Mouse (Mus musculus): ENCODE data around the gene Tmem198. TPM values are rescaled to one million over a fixed set of nuclear protein-coding genes. Genes with fewer than 3 reads are reported as not detected.

Gene Tmem198
- polyA plus RNA-seq, 1 experiment from 2014 or later: 40.9 TPM

DNA sequence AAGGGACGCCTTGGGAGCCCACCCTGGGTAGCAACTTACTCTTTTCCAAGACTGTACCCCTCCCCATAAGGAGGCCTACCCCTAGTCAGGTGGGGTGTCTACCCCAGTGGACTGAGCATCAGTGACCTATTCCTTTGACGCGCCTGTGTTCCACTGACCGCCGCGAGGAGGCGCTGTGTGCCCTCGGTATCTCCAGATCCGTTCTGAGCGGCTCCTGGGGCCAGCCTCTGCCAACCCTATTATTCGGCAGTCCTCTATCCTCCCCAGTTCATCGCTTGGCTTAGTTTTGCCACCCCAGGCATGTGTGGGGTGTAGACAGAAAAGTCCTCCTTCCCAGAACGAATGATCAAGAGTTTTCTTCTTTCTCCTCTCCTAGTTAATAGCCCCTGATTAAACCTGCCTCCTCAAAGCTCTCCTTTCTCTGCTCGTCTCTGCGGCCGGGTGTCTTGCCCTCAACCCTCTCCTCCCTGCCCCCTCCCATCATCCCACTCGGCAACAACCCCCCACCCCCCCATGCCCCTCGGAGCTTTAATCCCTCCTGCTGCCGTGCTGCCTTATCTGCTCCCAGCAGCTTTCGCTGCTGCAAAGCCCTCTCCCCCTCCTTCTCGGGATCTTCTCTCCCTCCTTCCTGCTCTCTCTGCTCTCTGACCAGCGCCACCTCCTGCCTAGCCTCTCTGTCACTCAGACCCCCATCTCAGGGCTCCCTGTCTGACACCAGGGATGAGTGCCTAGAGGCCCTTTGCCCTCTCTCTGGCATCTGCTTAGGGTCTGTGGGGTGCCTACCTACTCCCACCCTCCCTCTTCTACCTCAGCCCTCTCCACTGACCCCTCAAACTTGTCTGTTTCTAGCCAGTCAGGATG is 33.4 kb upstream of the Tmem198 start:
- no peak overlapping the region for H3K4me3 ChIP-seq
- peaks cover 21% of the 10 kb centered on the region for H3K27me3 ChIP-seq
- peaks cover 97% of the 10 kb centered on the region for H3K4me1 ChIP-seq (replicated peaks)
- H3K36me3 ChIP-seq: no peaks in the 10 kb centered on the region
- WGBS: 2% methylated on average over 22 of the region's 22 CpGs
- peak overlapping the region; percentile 92 for H3K27ac ChIP-seq (replicated peaks)
- no peaks in the 10 kb centered on the region for H3K9me3 ChIP-seq
- peak; percentile 10; the same call in 1 of the 2 replicates for ATAC-seq (ENCODE audit: low read depth)
- peak overlapping the region; percentile 71 for H3K4me2 ChIP-seq
- H3K9ac ChIP-seq: peak overlapping the region; percentile 60

DNA sequence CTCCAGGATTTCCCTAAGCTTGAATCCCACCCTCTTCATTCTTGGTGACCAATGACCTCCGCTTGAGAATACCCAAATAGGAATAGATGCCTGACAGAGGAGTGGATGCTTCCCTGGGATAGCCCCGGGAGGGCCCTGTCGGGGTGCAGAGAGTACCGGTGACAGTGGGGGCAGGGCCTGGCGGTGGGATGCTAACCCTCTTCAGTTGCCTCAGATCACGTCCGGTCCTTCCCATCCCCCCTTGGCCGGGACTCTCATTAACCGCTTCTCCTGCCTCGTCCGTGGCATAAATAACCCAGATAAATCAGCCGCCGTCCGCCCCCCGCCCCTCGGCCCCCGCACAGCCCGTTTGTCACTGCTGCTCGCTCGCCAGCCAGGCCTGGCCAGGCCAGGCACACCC is 32.7 kb upstream of the Tmem198 start:
- Histone ChIP-seq H3K4me3 (no peak overlapping the region), H3K4me2 (peak overlapping the region; percentile 71), H3K9me3 (no peaks in the 10 kb centered on the region), H3K9ac (peak overlapping the region; percentile 60), H3K27ac (replicated peaks) (peak overlapping the region; percentile 92), H3K36me3 (no peaks in the 10 kb centered on the region), H3K4me1 (replicated peaks) (peaks cover 100% of the 10 kb centered on the region), H3K27me3 (peaks cover 28% of the 10 kb centered on the region)
- WGBS: 2% methylated on average over 19 of the region's 20 CpGs
- peak; percentile 6; the same call in 1 of the 2 replicates for ATAC-seq (ENCODE audit: low read depth)

DNA sequence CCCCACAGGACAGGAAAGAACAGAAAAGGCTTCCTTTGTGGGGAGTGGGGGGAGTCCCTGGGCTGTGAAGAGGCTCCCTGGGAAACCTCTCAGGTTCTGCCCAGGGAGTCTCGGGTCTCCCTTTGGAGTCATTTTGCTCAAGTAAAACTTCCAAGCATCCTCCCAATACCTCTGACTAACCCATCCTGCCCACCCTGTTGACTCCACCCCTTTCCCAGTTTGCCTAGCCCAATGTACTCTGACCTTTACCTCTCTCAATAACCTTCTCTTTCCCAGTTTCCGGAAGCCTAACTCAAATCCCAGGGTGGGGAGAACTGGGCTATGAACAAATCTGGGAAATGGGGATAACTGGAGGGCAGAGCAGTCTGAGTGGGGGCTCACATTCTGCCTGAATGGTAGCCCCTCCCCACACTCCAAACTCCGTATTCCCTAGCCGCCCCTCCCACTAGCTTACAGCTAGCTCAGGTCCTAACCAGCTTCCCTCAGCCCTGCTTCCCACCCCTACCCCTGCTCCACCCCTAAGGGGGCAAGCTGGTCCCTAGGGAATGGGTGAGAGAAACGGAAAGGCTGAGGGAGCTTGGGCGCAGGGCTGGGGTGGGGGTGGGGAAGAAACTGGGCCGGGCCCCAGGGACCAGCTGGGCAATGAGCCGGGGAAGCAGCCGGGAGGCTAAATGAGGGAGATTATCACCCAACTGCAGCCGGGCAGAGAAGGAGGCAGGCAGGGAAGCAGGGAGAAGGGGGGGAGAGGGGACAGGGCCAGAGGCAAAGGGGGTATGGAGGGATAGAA is 31.9 kb upstream of the Tmem198 start:
- H3K27me3 ChIP-seq: peaks cover 36% of the 10 kb centered on the region
- 0 out of 2 replicates have a peak overlapping the region, but pooled peaks have one; percentile 2 for H3K4me3 ChIP-seq
- H3K27ac ChIP-seq (replicated peaks): peak overlapping the region; percentile 92
- no peak for ATAC-seq (ENCODE audit: low read depth)
- H3K9ac ChIP-seq: peak overlapping the region; percentile 58
- H3K4me1 ChIP-seq (replicated peaks): peaks cover 100% of the 10 kb centered on the region
- 6% methylated on average over 10 of the region's 10 CpGs for WGBS
- no peaks in the 10 kb centered on the region for H3K9me3 ChIP-seq
- peak overlapping the region; percentile 71 for H3K4me2 ChIP-seq
- no peaks in the 10 kb centered on the region for H3K36me3 ChIP-seq

DNA sequence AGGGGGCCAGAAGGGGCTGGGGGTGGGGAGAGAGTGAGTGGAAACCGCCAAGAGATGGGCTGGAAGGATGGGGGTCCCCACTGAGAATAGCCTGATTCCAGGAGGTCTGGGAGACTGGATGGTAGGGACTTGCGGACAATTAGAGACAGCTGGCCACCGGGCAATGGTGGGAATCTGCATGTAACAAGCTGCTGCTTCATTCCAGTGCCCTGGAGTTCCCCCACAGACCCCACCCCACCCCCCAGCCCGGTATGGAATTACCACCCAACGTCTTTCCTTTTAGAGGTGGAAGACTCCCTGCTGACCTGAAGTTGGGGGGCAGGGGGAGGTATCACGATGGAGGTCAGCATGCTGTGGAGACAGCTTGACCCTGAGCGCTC is 31.3 kb upstream of the Tmem198 start:
- Histone ChIP-seq H3K9me3 (no peaks in the 10 kb centered on the region), H3K4me3 (peak overlapping the region; percentile 8; the same call in 1 of the 2 replicates), H3K27me3 (peaks cover 38% of the 10 kb centered on the region), H3K27ac (replicated peaks) (peak overlapping the region; percentile 92), H3K4me1 (replicated peaks) (peaks cover 100% of the 10 kb centered on the region), H3K9ac (peak overlapping the region; percentile 58), H3K4me2 (peak overlapping the region; percentile 71), H3K36me3 (no peaks in the 10 kb centered on the region)
- WGBS: 2% methylated on average over 7 of the region's 7 CpGs
- ATAC-seq (ENCODE audit: low read depth): no peak

DNA sequence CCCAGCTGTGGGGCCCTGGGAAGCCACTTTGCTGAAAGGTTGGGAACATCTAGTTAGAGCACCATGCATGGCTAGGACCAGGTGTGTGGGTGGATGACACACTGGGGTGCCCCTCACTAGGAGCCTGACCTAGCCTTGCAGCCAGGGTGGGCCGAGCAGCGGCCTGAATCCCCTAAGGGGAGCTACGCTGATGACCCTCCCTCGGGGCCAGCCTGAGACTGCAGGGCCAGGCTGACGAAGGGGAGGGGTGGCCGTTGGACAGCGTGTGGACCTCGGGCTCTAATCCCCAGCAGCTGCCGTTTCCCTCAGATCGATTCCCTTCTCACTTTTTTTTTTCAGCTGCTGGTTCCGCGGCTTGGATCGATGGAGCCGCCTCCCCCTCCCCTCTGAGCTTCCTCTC is 30.4 kb upstream of the Tmem198 start:
- H3K27ac ChIP-seq (replicated peaks): peak overlapping the region; percentile 64

DNA sequence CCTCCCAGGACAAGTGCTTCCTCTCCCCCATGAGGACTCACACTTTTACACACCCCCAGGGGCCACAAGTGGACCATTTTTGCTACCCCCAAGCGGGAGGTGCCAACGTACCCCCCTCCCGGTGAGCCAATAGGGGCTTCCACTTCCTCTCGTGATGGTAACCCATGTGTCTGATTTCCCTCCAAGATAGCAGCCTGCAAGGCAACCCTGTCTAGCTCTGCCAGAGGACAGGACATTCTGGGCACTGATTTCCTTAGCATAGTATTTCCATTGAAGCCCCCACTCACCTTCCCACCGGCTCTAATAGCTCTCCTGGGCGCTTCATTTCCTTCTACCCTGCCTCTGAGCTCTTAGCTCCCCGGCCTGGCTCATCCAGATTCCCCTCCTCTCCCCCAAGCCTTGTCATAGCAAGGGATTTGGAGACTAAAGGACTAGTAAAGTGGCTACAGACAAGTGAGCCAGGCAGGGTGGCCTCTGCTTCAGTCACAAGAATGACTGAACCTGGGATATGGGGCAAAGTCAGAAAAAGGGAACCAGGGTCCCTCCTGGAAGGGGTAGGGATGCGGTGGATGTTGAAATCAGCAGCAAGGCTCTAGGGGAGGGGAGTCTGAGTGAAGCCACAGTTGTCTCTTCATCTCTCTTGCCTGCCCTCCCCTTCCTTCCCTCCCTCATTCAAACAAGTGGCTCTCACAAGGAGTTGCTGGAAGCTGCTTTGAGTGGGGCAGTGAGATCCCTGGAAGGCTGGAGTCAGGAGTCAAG is 29.8 kb upstream of the Tmem198 start:
- peaks cover 48% of the 10 kb centered on the region for H3K27me3 ChIP-seq
- no peak for ATAC-seq (ENCODE audit: low read depth)
- peak overlapping the region; percentile 79 for H3K27ac ChIP-seq (replicated peaks)
- H3K36me3 ChIP-seq: no peaks in the 10 kb centered on the region
- H3K4me3 ChIP-seq: peak overlapping the region; percentile 44
- H3K4me1 ChIP-seq (replicated peaks): peaks cover 98% of the 10 kb centered on the region
- H3K4me2 ChIP-seq: peak overlapping the region; percentile 71
- H3K9ac ChIP-seq: peak overlapping the region; percentile 77
- no peaks in the 10 kb centered on the region for H3K9me3 ChIP-seq
- WGBS: 2% methylated on average over 8 of the region's 8 CpGs

More for the DNA sequence above, 30.4 kb upstream of the Tmem198 start:
- Histone ChIP-seq H3K4me2 (peak overlapping the region; percentile 71), H3K4me1 (replicated peaks) (peaks cover 99% of the 10 kb centered on the region), H3K9me3 (no peaks in the 10 kb centered on the region), H3K36me3 (no peaks in the 10 kb centered on the region), H3K9ac (peak overlapping the region; percentile 77), H3K27me3 (peaks cover 44% of the 10 kb centered on the region), H3K4me3 (peak overlapping the region; percentile 44; the same call in 1 of the 2 replicates)
- no peak for ATAC-seq (ENCODE audit: low read depth)
- WGBS: 3% methylated on average over 14 of the region's 14 CpGs

DNA sequence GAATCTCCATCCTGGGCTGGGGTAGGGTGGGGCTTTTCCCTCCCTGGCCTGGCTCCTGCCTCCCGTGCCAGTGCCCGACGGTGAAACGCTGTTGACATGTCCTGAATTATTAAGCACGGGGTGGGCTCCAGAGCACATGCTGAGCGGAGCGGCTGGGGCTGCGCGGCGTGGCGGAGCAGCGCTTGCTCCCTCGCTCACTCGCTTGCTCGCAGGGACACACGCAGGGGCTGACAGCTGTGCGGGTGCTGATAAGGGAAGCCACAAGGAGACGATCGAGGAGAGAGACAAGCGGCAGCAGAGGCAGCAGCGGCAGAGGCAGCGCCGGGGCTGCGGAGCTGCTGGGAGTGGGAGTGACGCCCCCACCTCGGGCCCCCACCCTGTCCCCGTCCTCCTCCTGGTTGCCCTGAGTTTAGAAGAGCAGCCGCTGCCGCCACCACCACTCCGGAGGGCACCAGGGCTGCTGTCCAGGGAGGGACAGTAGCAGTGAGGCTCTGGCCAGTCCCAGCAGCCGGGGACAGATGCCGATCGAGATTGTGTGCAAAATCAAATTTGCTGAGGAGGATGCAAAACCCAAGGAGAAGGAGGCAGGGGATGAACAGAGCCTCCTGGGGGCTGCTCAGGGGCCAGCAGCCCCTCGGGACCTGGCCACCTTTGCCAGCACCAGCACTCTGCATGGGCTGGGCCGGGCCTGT is 28.9 kb upstream of the Tmem198 start, which contains the start of gene Asic4:
Asic4 (plus strand) TSS at position 123 of the 692 bp plus-strand sequence.
- H3K4me3 ChIP-seq: peak within 1 kb of the TSS; percentile 44
- H3K9me3 ChIP-seq: no peaks in the 10 kb centered on the region
- H3K27me3 ChIP-seq: peaks cover 48% of the 10 kb centered on the region
- H3K9ac ChIP-seq: peak within 1 kb of the TSS; percentile 77
- ATAC-seq (ENCODE audit: low read depth): no peak
- peaks cover 97% of the 10 kb centered on the region for H3K4me1 ChIP-seq (replicated peaks)
- 2% methylated on average over 35 of the region's 35 CpGs for WGBS
- H3K27ac ChIP-seq (replicated peaks): peak within 1 kb of the TSS; percentile 79
- H3K4me2 ChIP-seq: peak within 1 kb of the TSS; percentile 71
- no peaks in the 10 kb centered on the region for H3K36me3 ChIP-seq

DNA sequence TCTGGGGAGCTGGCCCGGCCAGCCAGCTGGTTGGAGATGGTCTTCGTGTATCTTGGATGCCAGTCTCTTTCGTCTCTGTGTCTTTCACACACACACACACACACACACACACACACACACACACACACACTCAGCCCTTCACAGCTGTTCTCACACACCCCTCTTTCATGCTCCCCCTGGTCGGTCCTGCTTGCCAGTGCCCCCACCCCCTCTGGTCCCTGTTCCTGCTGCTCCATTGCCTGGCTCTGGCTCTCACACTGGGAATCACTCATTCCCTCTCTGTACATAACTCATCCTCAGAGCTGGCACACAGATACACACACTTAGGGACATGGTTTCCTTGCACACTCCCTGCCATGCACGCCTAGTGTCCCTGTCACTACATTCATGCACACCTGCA is 27.4 kb upstream of the Tmem198 start:
- peak overlapping the region; percentile 77 for H3K9ac ChIP-seq
- H3K9me3 ChIP-seq: no peaks in the 10 kb centered on the region
- H3K27ac ChIP-seq (replicated peaks): peak overlapping the region; percentile 79
- peaks cover 52% of the 10 kb centered on the region for H3K27me3 ChIP-seq
- peak overlapping the region; percentile 44 for H3K4me3 ChIP-seq
- 51% methylated on average over 3 of the region's 5 CpGs for WGBS
- no peak for ATAC-seq (ENCODE audit: low read depth)
- no peaks in the 10 kb centered on the region for H3K36me3 ChIP-seq
- peaks cover 97% of the 10 kb centered on the region for H3K4me1 ChIP-seq (replicated peaks)
- peak overlapping the region; percentile 71 for H3K4me2 ChIP-seq

DNA sequence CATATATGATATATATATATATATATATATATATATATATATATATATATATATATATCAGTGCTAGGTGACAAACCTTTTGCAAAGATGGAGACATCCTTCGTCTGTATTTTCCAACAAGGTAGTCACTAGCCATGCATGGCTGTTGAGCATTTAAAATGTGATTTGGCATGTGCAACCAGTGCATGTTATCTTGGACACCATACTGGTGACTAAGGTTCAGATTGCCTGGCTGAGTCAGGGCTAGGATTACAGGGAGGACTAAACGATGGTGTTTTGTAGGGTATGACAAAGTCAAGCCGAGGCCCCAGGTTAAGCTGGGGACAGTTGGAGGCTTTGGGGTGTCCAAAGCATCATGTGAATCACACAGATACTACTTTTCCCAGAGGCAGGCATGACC is 23.9 kb upstream of the Tmem198 start:
- Histone ChIP-seq H3K4me3 (no peak overlapping the region), H3K9ac (peak overlapping the region; percentile 49), H3K4me2 (peak overlapping the region; percentile 30), H3K9me3 (no peaks in the 10 kb centered on the region), H3K27ac (replicated peaks) (peak overlapping the region; percentile 84), H3K36me3 (no peaks in the 10 kb centered on the region), H3K27me3 (peaks cover 39% of the 10 kb centered on the region), H3K4me1 (replicated peaks) (peaks cover 90% of the 10 kb centered on the region)
- 69% methylated on average over 3 of the region's 3 CpGs for WGBS
- no peak for ATAC-seq (ENCODE audit: low read depth)

DNA sequence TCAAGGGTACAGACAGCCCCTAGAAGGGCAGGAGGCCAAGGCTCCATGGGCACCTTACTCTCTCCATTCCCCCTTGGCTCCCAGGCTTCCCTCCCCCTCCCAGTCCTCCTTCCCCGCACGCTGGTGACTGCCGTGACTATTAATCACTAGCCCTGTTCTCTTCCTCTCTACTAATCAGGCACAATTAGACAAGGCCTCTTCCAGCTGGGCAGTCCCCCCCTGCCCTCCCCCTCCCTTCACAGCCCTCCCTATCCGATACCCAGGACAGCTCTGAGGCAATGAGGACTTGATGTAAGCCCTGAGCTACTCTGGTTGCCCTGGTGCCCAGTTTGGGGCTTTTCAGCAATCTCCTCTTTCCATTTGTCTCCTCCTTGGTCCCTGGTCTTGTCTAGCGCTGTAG is 23.4 kb upstream of the Tmem198 start:
- ATAC-seq (ENCODE audit: low read depth): peak; percentile 60
- H3K4me1 ChIP-seq (replicated peaks): peaks cover 85% of the 10 kb centered on the region

More for the DNA sequence above, 23.4 kb upstream of the Tmem198 start:
- 9% methylated on average over 5 of the region's 5 CpGs for WGBS
- Histone ChIP-seq H3K9ac (peak overlapping the region; percentile 49), H3K4me2 (peak overlapping the region; percentile 30), H3K27me3 (peaks cover 33% of the 10 kb centered on the region), H3K36me3 (no peaks in the 10 kb centered on the region), H3K9me3 (no peaks in the 10 kb centered on the region), H3K27ac (replicated peaks) (peak overlapping the region; percentile 84), H3K4me3 (no peak overlapping the region)
